Mouse (Mus musculus) intestine, embryonic 14.5 days (tissue): Measurements from ENCODE around the gene Fancc. TPM values are rescaled to one million over a fixed set of nuclear protein-coding genes. Genes with fewer than 3 reads are reported as not detected.

Experiments used
- ATAC-seq: fragments of 200-750 bp; cut with Nextera tagmentation; replicated peaks from 2 replicates; pipeline ENCODE4 v1.8.0; 2017; ENCODE audit warnings: low read depth, moderate number of reproducible peaks, moderate TSS enrichment, moderate library complexity; ENCODE audit not compliant: low FRiP score, low TSS enrichment
- DNase-seq: peaks from one replicate; pipeline ENCODE4 v3.0.0-alpha.2; 2018; ENCODE audit warnings: low spot score
- H3K27ac ChIP-seq: fragments of 300-500 bp; sonication (generic); 2 replicates; pipeline ENCODE4 v1.5.1; 2014; ENCODE audit warnings: low read depth, mild to moderate bottlenecking, control low read depth
- H3K27me3 ChIP-seq: fragments of 300-500 bp; sonication (generic); replicated peaks from 2 replicates; pipeline ENCODE4 v1.6.1; 2014; ENCODE audit warnings: low read length, control low read depth; ENCODE audit not compliant: control insufficient read depth, insufficient read depth
- H3K36me3 ChIP-seq: fragments of 300-500 bp; sonication (generic); 2 replicates; pipeline ENCODE4 v1.6.1; 2014; ENCODE audit warnings: low read length, control low read depth; ENCODE audit not compliant: control insufficient read depth, insufficient read depth
- H3K4me1 ChIP-seq: fragments of 300-500 bp; sonication (generic); replicated peaks from 2 replicates; pipeline ENCODE4 v1.6.1; 2014; ENCODE audit warnings: low read length, control low read depth, mixed read lengths; ENCODE audit not compliant: control insufficient read depth, insufficient read depth
- H3K4me2 ChIP-seq: fragments of 300-500 bp; sonication (generic); 2 replicates; pipeline ENCODE4 v1.6.1; 2014; ENCODE audit warnings: low read length
- H3K4me3 ChIP-seq: fragments of 300-500 bp; sonication (generic); 2 replicates; pipeline ENCODE4 v1.5.1; 2014; ENCODE audit warnings: low read depth, low read length, control low read depth, mixed read lengths
- H3K9ac ChIP-seq: fragments of 300-500 bp; sonication (generic); 2 replicates; pipeline ENCODE4 v1.6.1; 2014; ENCODE audit warnings: mild to moderate bottlenecking, low read length
- H3K9me3 ChIP-seq: fragments of 300-500 bp; sonication (generic); 2 replicates; pipeline ENCODE4 v1.6.1; 2016; ENCODE audit warnings: low read length, control low read depth; ENCODE audit not compliant: control insufficient read depth
- WGBS: fragments of 180-500 bp; shearing (Covaris S2); extraction: QIAGEN DNeasy Blood & Tissue Kit; methylation state at CpG from one replicate; pipeline ENCODE4 v1.1.7; 2014; 5-methylcytosine and 5-hydroxymethylcytosine counted together
- polyA plus RNA-seq: library from polyadenylated mRNA; unstranded; fragments of >200 nt; fragmentation: Nextera tagmentation; extraction: Ambion mirVana; gene quantifications from 2 replicates; pipeline ENCODE4 v1.2.1, GENCODE M21; 2014

The Fancc gene
- polyA plus RNA-seq, 1 experiment from 2014 or later, result 18.3 TPM

DNA sequence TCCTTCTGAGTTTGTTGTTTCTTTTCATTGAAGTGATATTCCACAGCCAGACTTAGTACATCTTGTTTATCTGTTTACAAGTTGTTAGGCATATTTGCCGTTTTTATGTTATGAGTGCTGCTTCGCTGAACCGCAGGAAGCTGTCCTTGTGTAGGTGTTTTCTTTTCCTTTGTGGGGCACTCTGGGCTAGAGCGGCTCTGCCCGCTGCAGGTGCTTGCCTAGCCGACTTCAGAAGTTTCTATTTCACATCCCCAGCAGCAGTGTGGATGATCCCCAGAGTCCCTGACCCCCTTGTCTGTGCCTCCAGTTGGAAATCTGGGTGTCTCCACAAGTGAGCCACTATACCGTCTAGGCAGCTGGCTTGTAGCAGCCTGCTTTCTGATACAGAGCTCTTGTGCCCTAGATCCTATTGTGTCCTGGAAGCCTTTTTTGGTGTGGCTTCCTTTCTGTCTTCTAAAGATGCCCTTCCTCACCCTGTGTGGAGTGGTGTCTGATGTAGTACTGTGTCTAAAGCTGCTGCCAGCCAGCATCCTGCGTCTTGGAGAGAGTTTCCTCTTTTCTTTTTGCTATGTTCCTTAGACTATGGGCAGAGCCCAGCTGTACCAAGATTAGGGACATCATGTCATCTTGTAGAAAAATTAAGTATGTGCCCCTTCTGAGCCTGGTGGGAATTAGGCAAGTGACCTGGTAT, 247.2 kb downstream of the Fancc start:
- Histone ChIP-seq H3K4me3 (no peak overlapping the region), H3K4me1 (peaks cover 44% of the 10 kb centered on the region), H3K4me2 (no peak overlapping the region), H3K9ac (no peak overlapping the region), H3K27me3 (no peaks in the 10 kb centered on the region), H3K9me3 (no peaks in the 10 kb centered on the region), H3K27ac (no peak overlapping the region), H3K36me3 (peaks cover 22% of the 10 kb centered on the region)
- DNase-seq (no peak), ATAC-seq (no peak)
- WGBS, result 81% methylated on average over 8 of the region's 8 CpGs

DNA sequence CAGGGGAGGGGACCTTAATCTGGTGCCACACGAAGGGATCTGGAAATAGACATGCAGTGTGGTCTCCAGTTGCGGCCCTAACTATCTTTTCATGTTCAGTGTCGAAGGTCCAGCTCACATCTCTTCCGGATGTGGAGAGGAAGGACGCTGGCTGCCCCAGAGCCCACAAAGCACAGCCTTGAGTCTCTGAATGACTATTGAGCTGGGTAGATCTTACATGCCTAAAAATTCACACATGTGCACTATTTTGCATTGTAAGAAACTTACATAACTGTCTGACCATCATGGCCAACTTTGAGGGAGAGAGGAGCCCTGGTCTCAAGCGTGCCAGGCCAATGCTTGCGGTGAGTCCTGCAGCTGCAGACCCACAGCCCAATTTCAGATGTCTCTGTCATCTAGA, 247.9 kb downstream of the Fancc start:
- no peaks in the 10 kb centered on the region for H3K27me3 ChIP-seq
- H3K4me1 ChIP-seq, result peaks cover 44% of the 10 kb centered on the region
- H3K9ac ChIP-seq, result no peak overlapping the region
- peaks cover 27% of the 10 kb centered on the region for H3K36me3 ChIP-seq
- no peak overlapping the region for H3K4me3 ChIP-seq
- DNase-seq, result no peak
- 81% methylated on average over 7 of the region's 7 CpGs for WGBS
- no peaks in the 10 kb centered on the region for H3K9me3 ChIP-seq
- H3K27ac ChIP-seq, result no peak overlapping the region
- no peak overlapping the region for H3K4me2 ChIP-seq
- no peak for ATAC-seq

DNA sequence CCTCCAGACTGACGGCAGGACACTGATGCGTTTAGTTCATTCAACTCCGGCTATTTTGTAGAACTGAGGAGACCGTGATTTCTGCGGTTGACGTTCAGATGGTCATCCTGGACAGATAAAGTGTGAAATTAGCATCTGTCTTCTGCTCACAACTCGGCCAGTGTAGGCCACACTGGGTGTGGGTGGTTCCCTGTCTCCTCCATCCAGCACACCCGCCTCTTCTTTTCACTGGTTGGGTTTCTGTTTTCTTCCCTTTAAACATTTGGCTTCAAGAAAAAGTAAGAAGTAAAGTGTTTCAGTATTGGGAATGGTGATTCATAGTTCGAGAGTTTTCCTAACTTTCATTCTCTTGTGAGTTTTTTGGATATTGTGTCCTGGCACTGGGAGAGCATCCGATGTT, 248.8 kb downstream of the Fancc start:
- 86% methylated on average over 10 of the region's 10 CpGs for WGBS
- H3K36me3 ChIP-seq, result peaks cover 27% of the 10 kb centered on the region
- no peak overlapping the region for H3K4me3 ChIP-seq
- no peaks in the 10 kb centered on the region for H3K27me3 ChIP-seq
- DNase-seq (no peak), ATAC-seq (no peak)
- H3K27ac ChIP-seq, result no peak overlapping the region
- H3K9me3 ChIP-seq, result no peaks in the 10 kb centered on the region
- no peak overlapping the region for H3K4me2 ChIP-seq
- H3K4me1 ChIP-seq, result peaks cover 48% of the 10 kb centered on the region
- no peak overlapping the region for H3K9ac ChIP-seq

DNA sequence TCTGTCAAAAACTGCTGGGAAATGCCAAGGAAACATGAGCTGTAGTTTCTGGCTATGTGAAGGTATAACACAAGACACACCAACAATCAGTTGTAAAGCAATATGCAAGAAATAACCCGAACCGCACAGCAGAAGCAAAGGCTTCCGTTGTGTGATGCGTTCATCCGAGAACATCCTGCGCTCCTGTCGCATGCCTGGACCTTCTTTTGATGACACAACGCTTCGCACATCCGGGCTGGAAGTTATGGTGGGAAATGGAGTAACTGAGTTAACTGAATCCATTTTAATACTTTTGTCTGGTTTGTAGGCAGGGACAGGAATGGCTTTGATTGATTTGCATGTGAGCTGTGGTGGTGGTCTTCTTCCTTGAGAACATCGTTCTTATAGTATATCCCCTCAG, 249.4 kb downstream of the Fancc start:
- H3K27ac ChIP-seq, result no peak overlapping the region
- WGBS, result 93% methylated on average over 11 of the region's 11 CpGs
- peaks cover 45% of the 10 kb centered on the region for H3K4me1 ChIP-seq

DNA sequence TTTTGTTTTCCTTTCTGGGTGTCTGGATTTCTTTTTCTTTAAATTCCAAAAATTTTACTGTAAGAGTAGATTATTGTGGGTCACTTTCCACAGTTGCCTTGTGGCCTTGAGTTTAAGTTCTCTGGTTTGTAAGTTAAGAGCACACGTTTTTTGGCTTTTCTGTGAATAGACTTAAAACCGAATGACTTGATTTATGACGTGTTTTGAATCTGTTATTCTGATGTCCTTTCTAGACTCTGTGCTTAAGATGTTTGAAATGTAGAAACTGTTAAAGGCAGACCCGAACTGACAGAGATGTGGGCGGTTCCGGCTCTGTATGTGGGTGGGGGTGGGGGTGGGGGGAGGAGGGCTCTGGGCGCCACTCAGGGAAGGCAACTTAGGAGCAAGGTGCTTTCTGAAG, 250.0 kb downstream of the Fancc start:
- H3K27ac ChIP-seq, result no peak overlapping the region

More for the DNA sequence above, 249.4 kb downstream of the Fancc start:
- Histone ChIP-seq H3K4me3 (no peak overlapping the region), H3K9ac (no peak overlapping the region), H3K9me3 (no peaks in the 10 kb centered on the region), H3K27me3 (no peaks in the 10 kb centered on the region), H3K4me2 (no peak overlapping the region), H3K36me3 (peaks cover 27% of the 10 kb centered on the region)
- ATAC-seq (no peak), DNase-seq (no peak)

DNA sequence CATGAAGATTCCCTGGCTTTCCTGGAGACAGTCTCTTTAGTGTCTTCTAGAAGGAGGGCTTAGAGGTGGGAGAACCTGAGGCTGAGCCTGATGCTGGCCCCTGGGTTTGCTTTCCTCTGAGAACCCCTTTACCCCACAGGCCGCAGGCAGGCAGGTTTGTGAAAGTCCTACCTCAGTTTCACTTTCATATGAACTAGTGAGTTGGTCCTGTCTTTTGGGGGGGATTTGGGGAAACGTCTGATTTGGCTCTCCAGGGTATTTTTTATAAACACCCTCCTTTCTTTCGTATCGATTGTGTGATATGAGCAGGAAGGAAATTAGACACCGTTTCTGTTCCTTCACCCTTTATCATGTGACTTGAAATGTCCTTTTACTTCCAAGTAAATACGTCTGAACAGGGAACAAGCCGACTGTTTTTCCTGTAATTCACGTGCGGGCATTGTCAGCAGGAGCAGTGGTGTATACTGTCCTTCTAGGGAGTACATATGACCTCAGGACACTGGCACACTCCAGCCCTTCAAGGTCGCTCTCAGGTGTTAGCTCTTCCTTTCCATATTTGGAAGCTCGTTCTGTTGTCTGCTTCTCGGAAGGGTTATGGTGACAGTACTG, 250.6 kb downstream of the Fancc start:
- ATAC-seq (no peak), DNase-seq (no peak)
- Histone ChIP-seq H3K27ac (no peak overlapping the region), H3K4me1 (peaks cover 49% of the 10 kb centered on the region), H3K36me3 (peaks cover 27% of the 10 kb centered on the region), H3K9me3 (no peaks in the 10 kb centered on the region), H3K9ac (no peak overlapping the region), H3K4me3 (no peak overlapping the region), H3K4me2 (peak overlapping the region; percentile 9; the same call in 1 of the 2 replicates), H3K27me3 (no peaks in the 10 kb centered on the region)
- WGBS, result 69% methylated on average over 12 of the region's 12 CpGs

More for the DNA sequence above, 250.0 kb downstream of the Fancc start:
- WGBS, result 51% methylated on average over 7 of the region's 7 CpGs
- H3K36me3 ChIP-seq, result peaks cover 27% of the 10 kb centered on the region
- no peak for ATAC-seq
- DNase-seq, result no peak
- no peak overlapping the region for H3K4me2 ChIP-seq
- peaks cover 49% of the 10 kb centered on the region for H3K4me1 ChIP-seq
- H3K27me3 ChIP-seq, result no peaks in the 10 kb centered on the region
- H3K9me3 ChIP-seq, result no peaks in the 10 kb centered on the region
- H3K9ac ChIP-seq, result no peak overlapping the region
- H3K4me3 ChIP-seq, result no peak overlapping the region

DNA sequence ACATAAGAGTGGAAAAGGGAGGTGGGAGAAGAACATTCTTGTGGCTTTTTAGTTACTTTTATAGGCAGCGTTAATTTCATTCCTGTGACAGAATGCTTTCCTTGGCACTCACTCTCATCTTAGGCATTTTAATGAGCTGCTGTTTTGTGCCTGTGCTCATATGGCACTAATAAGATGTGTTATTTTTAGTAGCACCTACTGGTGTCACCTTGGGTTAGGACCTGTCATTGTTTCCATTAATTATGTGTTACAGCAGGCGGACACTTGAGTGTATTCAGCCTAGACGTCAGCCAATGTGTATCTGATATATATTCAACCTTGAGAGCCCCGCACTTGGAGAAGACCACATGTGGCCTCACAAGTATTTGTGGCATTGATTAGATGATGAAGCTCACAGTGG, 251.3 kb downstream of the Fancc start:
- H3K4me1 ChIP-seq, result peaks cover 49% of the 10 kb centered on the region
- no peak overlapping the region for H3K27ac ChIP-seq
- H3K4me2 ChIP-seq, result no peak overlapping the region
- no peaks in the 10 kb centered on the region for H3K9me3 ChIP-seq
- WGBS, result 74% methylated on average over 4 of the region's 4 CpGs
- no peak overlapping the region for H3K9ac ChIP-seq
- ATAC-seq (no peak), DNase-seq (no peak)
- H3K4me3 ChIP-seq, result no peak overlapping the region
- H3K36me3 ChIP-seq, result peaks cover 27% of the 10 kb centered on the region
- H3K27me3 ChIP-seq, result no peaks in the 10 kb centered on the region

DNA sequence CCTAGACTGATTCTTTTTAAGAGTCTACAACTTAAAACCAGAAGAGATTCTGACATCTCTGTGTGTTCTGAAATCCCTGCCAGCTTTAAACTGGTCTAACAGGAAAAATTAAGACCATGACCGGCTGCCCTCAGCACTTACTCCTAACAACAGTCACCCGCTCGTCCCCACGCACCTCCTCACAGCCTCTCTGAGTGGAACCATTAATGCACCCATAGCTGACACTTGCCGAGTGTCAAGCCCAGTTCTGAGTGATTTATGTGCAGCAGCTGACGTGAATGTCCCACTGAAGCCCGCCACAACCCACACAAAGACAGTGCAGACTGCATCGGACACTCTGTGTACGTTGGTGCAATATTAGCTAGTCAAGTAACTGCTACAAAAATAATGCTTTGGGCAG, 251.9 kb downstream of the Fancc start:
- peaks cover 49% of the 10 kb centered on the region for H3K4me1 ChIP-seq
- H3K9ac ChIP-seq, result no peak overlapping the region
- ATAC-seq, result no peak
- peaks cover 24% of the 10 kb centered on the region for H3K36me3 ChIP-seq
- H3K27ac ChIP-seq, result no peak overlapping the region
- DNase-seq, result no peak
- WGBS, result 58% methylated on average over 9 of the region's 9 CpGs
- no peak overlapping the region for H3K4me2 ChIP-seq
- no peaks in the 10 kb centered on the region for H3K9me3 ChIP-seq
- no peaks in the 10 kb centered on the region for H3K27me3 ChIP-seq
- no peak overlapping the region for H3K4me3 ChIP-seq

DNA sequence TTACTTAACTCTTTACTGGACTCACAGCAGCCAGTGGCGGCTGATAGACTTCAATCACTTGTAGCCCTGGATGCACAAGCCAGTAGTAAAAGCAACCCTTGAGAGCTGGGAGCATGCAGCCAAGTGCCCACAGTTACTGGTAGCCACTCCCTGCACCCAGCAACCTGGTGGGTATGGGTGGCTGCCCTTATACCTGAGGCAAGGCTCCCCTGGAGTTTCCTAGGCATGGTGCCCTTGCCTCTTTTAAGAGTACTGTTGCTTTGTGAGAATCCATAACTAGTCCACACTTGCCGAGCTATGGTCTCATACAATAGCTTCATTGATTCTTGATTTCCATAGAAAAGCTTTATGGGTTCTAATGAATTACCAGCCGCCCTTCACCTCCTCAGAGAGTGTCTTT, 252.7 kb downstream of the Fancc start:
- no peaks in the 10 kb centered on the region for H3K27me3 ChIP-seq
- H3K4me3 ChIP-seq, result no peak overlapping the region
- WGBS, result 87% methylated on average over 3 of the region's 3 CpGs
- peaks cover 22% of the 10 kb centered on the region for H3K36me3 ChIP-seq
- H3K9ac ChIP-seq, result no peak overlapping the region
- peaks cover 46% of the 10 kb centered on the region for H3K4me1 ChIP-seq
- H3K4me2 ChIP-seq, result peak overlapping the region; percentile 24
- ATAC-seq, result no peak
- no peak overlapping the region for H3K27ac ChIP-seq
- no peak for DNase-seq
- H3K9me3 ChIP-seq, result no peaks in the 10 kb centered on the region
